Mouse (Mus musculus): ENCODE data around the gene Gm28372. TPM values are rescaled to one million over a fixed set of nuclear protein-coding genes. Genes with fewer than 3 reads are reported as not detected.
A peak's percentile ranks its signal among the peaks of the same experiment; 100 is the strongest.

Gm28372 gene
- total and polyA plus RNA-seq, 3 experiments = not detected

DNA sequence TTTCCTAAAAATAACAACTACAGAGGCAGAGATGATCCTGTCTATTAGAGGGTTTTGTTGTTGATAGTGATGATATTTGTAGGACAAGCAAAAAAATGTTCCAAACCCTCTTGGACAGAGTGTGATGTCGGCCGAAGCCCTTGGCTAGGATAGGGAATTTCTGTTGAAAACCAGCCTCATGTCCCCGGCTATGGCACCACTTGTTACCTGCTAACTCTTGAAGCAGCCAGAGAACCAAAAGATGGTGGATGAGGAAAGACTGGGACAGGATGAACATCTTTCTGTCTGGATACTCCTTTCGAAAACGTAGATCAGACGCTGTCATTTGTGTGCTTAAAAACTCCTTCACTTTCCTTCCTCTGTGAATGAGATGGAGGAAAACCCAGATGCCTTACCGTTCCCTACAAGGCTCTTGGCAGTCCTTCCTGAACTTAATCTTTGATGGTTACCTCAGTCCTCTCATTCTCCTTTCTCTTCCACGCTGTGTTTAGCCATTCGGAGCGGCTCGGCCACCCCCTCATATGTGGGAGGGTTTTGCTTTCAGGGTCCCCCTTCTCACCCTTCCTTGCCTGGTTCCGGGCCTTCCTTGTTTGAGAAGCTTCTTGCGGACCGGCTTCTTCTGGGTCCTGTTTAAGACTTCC, 46.2 kb downstream of the Gm28372 start:
- Histone ChIP-seq H3K27ac (peak overlapping the region; percentile 83), H3K9ac (ENCODE audit: low read depth, low read length) (peak overlapping the region; percentile 40), H3K4me1 (ENCODE audit: control insufficient read depth, insufficient read depth, low read length) (peaks cover 10% of the 10 kb centered on the region), H3K4me3 (peak overlapping the region; percentile 92), H3K27me3 (ENCODE audit: control insufficient read depth, insufficient read depth, low read length) (no peaks in the 10 kb centered on the region), H3K79me2 (replicated peaks; ENCODE audit: control insufficient read depth, insufficient read depth, low read length) (peaks cover 2% of the 10 kb centered on the region), H3K36me3 (ENCODE audit: control insufficient read depth, insufficient read depth, low read length) (peaks cover 7% of the 10 kb centered on the region)
- DNase-seq = no peak
- TF ChIP-seq EP300 (IDR thresholded peaks at IDR 0.05; ENCODE audit: insufficient read depth, low read depth, low read length) (no peak), CTCF (IDR thresholded peaks at IDR 0.05) (no peak), POLR2A (IDR thresholded peaks at IDR 0.05; ENCODE audit: insufficient read depth, low read depth, low read length) (no peak)
- 25% methylated on average over 14 of the region's 14 CpGs for WGBS
- intact Hi-C loops (cut with DNase I) = loop anchor here (2.0 to 5.0 kb wide), 3 partner anchors 30 to 111 kb away; partner anchors contain the start of gene Mrps26

DNA sequence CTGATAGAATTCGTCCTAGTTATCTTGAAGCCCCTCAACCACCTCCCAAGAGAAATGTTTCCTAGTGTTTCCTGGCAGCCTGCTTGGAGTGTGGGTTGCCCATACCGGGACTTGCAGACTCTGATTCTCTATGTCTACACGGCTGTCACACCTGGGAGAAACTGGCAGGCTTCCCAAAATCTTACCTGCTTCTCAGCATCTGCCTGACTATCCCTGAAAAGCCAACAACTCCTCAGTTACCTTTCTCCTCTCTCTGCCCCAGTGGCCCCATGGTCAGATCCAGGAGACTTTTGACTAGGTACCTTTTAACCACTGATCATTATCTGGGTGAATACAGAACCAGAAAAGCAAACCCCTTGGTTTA, 46.7 kb downstream of the Gm28372 start:
- Histone ChIP-seq H3K4me1 (ENCODE audit: control insufficient read depth, insufficient read depth, low read length) (peaks cover 10% of the 10 kb centered on the region), H3K4me3 (no peak overlapping the region; the same call in 1 of the 2 replicates), H3K27me3 (ENCODE audit: control insufficient read depth, insufficient read depth, low read length) (no peaks in the 10 kb centered on the region), H3K36me3 (ENCODE audit: control insufficient read depth, insufficient read depth, low read length) (peaks cover 7% of the 10 kb centered on the region), H3K79me2 (replicated peaks; ENCODE audit: control insufficient read depth, insufficient read depth, low read length) (peaks cover 2% of the 10 kb centered on the region), H3K9ac (ENCODE audit: low read depth, low read length) (no peak overlapping the region; the same call in 1 of the 2 replicates), H3K27ac (no peak overlapping the region)
- WGBS = 30% methylated on average over 3 of the region's 3 CpGs
- intact Hi-C loops (cut with DNase I) = loop anchor here (2.0 to 5.0 kb wide), 3 partner anchors 29 to 111 kb away; partner anchors contain the start of gene Mrps26
- no peak for DNase-seq
- TF ChIP-seq CTCF (IDR thresholded peaks at IDR 0.05) = no peak

DNA sequence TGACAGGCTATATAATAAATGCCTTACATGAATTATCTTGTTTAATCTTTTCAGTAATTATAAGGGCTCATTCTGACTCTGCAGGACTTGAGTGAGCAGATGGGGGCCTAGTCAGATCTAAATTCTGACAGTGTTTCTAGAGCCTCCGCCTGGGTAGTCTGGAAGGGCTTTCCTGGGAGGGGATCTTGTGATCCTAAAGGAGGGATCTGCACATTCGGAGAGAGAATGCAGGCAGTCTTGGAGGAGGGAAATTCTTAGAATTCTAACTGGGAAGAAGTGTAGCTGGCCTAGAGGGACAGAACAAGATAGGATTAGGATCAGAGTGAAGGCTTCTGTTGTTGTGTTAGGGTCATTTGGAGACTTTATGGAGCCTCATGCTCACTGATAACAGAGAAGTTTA, 47.2 kb downstream of the Gm28372 start:
- Histone ChIP-seq H3K27ac (no peak overlapping the region), H3K27me3 (ENCODE audit: control insufficient read depth, insufficient read depth, low read length) (no peaks in the 10 kb centered on the region), H3K4me3 (no peak overlapping the region), H3K36me3 (ENCODE audit: control insufficient read depth, insufficient read depth, low read length) (peaks cover 9% of the 10 kb centered on the region), H3K79me2 (replicated peaks; ENCODE audit: control insufficient read depth, insufficient read depth, low read length) (peaks cover 2% of the 10 kb centered on the region), H3K9ac (ENCODE audit: low read depth, low read length) (no peak overlapping the region), H3K4me1 (ENCODE audit: control insufficient read depth, insufficient read depth, low read length) (peaks cover 11% of the 10 kb centered on the region)
- intact Hi-C loops (cut with DNase I) = loop anchor here (5.0 kb wide), 2 partner anchors 65 to 110 kb away; partner anchors contain the start of gene Mrps26
- 49% methylated on average over 2 of the region's 2 CpGs for WGBS
- TF ChIP-seq EP300 (IDR thresholded peaks at IDR 0.05; ENCODE audit: insufficient read depth, low read depth, low read length) (no peak), POLR2A (IDR thresholded peaks at IDR 0.05; ENCODE audit: insufficient read depth, low read depth, low read length) (no peak), CTCF (IDR thresholded peaks at IDR 0.05) (no peak)
- DNase-seq = no peak

DNA sequence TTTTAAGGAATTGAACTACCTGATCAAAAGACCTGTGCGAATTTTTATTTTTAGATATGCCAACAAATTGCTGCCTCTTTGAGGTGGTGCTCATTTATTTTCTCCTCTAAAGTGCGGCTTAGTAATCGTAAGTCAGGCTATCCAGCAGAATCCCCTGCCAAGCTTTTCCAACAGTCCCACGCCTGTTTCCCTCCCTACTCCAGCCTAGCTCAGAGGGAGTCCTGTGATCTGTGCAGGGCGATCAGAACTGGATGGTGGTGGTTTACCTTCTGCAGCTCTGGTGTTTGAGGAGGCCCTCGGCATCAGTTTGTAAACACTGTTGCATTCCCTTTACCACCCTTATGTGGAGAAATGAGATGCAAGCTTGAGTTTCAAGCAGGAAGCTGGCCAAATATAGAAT, 48.4 kb downstream of the Gm28372 start:
- no peak overlapping the region for H3K4me3 ChIP-seq
- DNase-seq = peak in 1 of 2 experiments; percentile 29
- H3K36me3 ChIP-seq (ENCODE audit: control insufficient read depth, insufficient read depth, low read length) = peaks cover 9% of the 10 kb centered on the region
- H3K9ac ChIP-seq (ENCODE audit: low read depth, low read length) = peak overlapping the region; percentile 55; the same call in 1 of the 2 replicates
- TF ChIP-seq EP300 (IDR thresholded peaks at IDR 0.05; ENCODE audit: insufficient read depth, low read depth, low read length) (no peak), POLR2A (IDR thresholded peaks at IDR 0.05; ENCODE audit: insufficient read depth, low read depth, low read length) (no peak)
- peaks cover 2% of the 10 kb centered on the region for H3K79me2 ChIP-seq (replicated peaks; ENCODE audit: control insufficient read depth, insufficient read depth, low read length)
- H3K27ac ChIP-seq = peak overlapping the region; percentile 11; the same call in 1 of the 2 replicates
- peaks cover 14% of the 10 kb centered on the region for H3K4me1 ChIP-seq (ENCODE audit: control insufficient read depth, insufficient read depth, low read length)
- intact Hi-C loops (cut with DNase I) = loop anchor here (5.0 kb wide), 2 partner anchors 64 to 109 kb away; partner anchors contain the start of gene Mrps26
- H3K27me3 ChIP-seq (ENCODE audit: control insufficient read depth, insufficient read depth, low read length) = no peaks in the 10 kb centered on the region
- 23% methylated on average over 6 of the region's 6 CpGs for WGBS

DNA sequence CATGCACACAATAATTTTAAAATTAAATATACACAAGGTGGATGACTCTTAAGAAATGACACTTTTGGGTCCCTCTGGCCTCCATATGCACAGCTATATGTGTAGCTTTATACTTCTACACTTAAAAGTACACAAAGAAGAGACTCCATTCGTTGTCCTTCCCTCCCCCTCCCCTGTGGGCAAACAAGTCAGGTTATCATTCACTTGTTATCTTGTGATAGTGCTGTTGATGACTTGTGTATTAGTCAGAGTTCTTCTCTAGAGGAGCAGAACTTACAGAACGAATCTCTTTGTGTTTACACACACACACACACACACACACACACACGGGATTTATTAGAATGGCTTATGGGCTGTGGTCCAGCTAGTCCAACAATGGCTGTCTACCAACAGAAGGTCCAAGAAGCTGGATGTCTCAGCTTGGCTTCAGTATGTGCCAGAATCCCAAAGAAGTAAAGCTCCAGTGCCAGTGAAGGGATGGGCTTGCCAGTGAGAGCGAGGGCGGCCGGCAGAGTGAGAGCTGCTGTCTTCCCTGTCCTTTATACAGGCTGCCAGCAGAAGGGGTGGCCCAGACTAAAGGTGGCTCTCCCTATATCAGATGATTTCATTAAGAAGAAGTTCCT, 49.8 kb downstream of the Gm28372 start:
- intact Hi-C loops (cut with DNase I) = loop anchor here (5.0 kb wide), 2 partner anchors 62 to 107 kb away; partner anchors contain the start of gene Mrps26
- no peak overlapping the region for H3K4me3 ChIP-seq
- TF ChIP-seq POLR2A (IDR thresholded peaks at IDR 0.05; ENCODE audit: insufficient read depth, low read depth, low read length) (no peak), CTCF (IDR thresholded peaks at IDR 0.05) (no peak), EP300 (IDR thresholded peaks at IDR 0.05; ENCODE audit: insufficient read depth, low read depth, low read length) (no peak)
- H3K27me3 ChIP-seq (ENCODE audit: control insufficient read depth, insufficient read depth, low read length) = no peaks in the 10 kb centered on the region
- WGBS = 28% methylated on average over 6 of the region's 6 CpGs
- no peak overlapping the region for H3K27ac ChIP-seq
- peaks cover 12% of the 10 kb centered on the region for H3K4me1 ChIP-seq (ENCODE audit: control insufficient read depth, insufficient read depth, low read length)
- no peak for DNase-seq
- H3K36me3 ChIP-seq (ENCODE audit: control insufficient read depth, insufficient read depth, low read length) = peaks cover 9% of the 10 kb centered on the region
- H3K9ac ChIP-seq (ENCODE audit: low read depth, low read length) = no peak overlapping the region
- H3K79me2 ChIP-seq (replicated peaks; ENCODE audit: control insufficient read depth, insufficient read depth, low read length) = peaks cover 3% of the 10 kb centered on the region

Other genes starting within 250 kb of the Gm28372 start
- 100 to 1,000 TPM; 124 to 141 TPM for gene Snrpb, start 225.8 kb upstream of the Gm28372 start, total RNA-seq (2021)
- gene Snrpb, start 225.8 kb upstream of the Gm28372 start, polyA plus RNA-seq (2012; rRNA removed) = 110 and 135 TPM in 2 replicates
- gene Tmc2, start 210.0 kb upstream of the Gm28372 start, total RNA-seq (2021) = not detected
- gene Tmc2, start 210.0 kb upstream of the Gm28372 start, polyA plus RNA-seq (2012; rRNA removed) = not detected in 2 replicates
- gene Nop56, start 130.8 kb upstream of the Gm28372 start, total RNA-seq (2021) = 10 to 100 TPM; 28.7 to 29.7 TPM
- gene Nop56, start 130.8 kb upstream of the Gm28372 start, polyA plus RNA-seq (2012; rRNA removed) = 27.2 and 47.5 TPM in 2 replicates
- gene Idh3b, start 120.7 kb upstream of the Gm28372 start, total RNA-seq (2021) = 100 to 1,000 TPM; 709 to 817 TPM
- gene Idh3b, start 120.7 kb upstream of the Gm28372 start, polyA plus RNA-seq (2012; rRNA removed) = 893 and 1,229 TPM in 2 replicates
- under 1 TPM; 0.37 to 0.41 TPM for gene Ebf4, start 110.1 kb upstream of the Gm28372 start, total RNA-seq (2021)
- 0.85 and 1.0 TPM in 2 replicates for gene Ebf4, start 110.1 kb upstream of the Gm28372 start, polyA plus RNA-seq (2012; rRNA removed)
- 1 to 10 TPM; 1.9 to 3.3 TPM for gene Cpxm1, start 7.7 kb upstream of the Gm28372 start, total RNA-seq (2021)
- gene Cpxm1, start 7.7 kb upstream of the Gm28372 start, polyA plus RNA-seq (2012; rRNA removed) = 8.2 and 9.4 TPM in 2 replicates
- not detected for gene 1700020A23Rik, start within 50 bp of the Gm28372 start, total RNA-seq (2021)
- gene 1700020A23Rik, start within 50 bp of the Gm28372 start, polyA plus RNA-seq (2012; rRNA removed) = 0.26 TPM in 1 of 2 replicates, not detected in the other
- not detected for gene Tmem239, start 1.2 kb downstream of the Gm28372 start, total RNA-seq (2021)
- gene Tmem239, start 1.2 kb downstream of the Gm28372 start, polyA plus RNA-seq (2012; rRNA removed) = not detected in 2 replicates
- 10 to 100 TPM; 26.3 to 26.9 TPM for gene Vps16, start 19.1 kb downstream of the Gm28372 start, total RNA-seq (2021)
- 32.9 and 46.7 TPM in 2 replicates for gene Vps16, start 19.1 kb downstream of the Gm28372 start, polyA plus RNA-seq (2012; rRNA removed)
- 1 to 10 TPM; 5.5 TPM for gene Pced1a, start 19.5 kb downstream of the Gm28372 start, total RNA-seq (2021)
- 12.7 and 14.5 TPM in 2 replicates for gene Pced1a, start 19.5 kb downstream of the Gm28372 start, polyA plus RNA-seq (2012; rRNA removed)
- 10 to 100 TPM; 44.0 to 46.0 TPM for gene Ptpra, start 45.0 kb downstream of the Gm28372 start, total RNA-seq (2021)
- 27.8 and 37.0 TPM in 2 replicates for gene Ptpra, start 45.0 kb downstream of the Gm28372 start, polyA plus RNA-seq (2012; rRNA removed)
- 10 to 100 TPM; 57.6 to 72.9 TPM for gene Mrps26, start 158.5 kb downstream of the Gm28372 start, total RNA-seq (2021)
- 39.4 and 40.9 TPM in 2 replicates for gene Mrps26, start 158.5 kb downstream of the Gm28372 start, polyA plus RNA-seq (2012; rRNA removed)
- gene Oxt, start 170.9 kb downstream of the Gm28372 start, total RNA-seq (2021) = not detected
- not detected in 2 replicates for gene Oxt, start 170.9 kb downstream of the Gm28372 start, polyA plus RNA-seq (2012; rRNA removed)
- gene Avp, start 177.3 kb downstream of the Gm28372 start, total RNA-seq (2021) = 10 to 100 TPM in 1 of 2 experiments, 1 to 10 TPM in 1; 9.8 to 10.3 TPM
- not detected in 2 replicates for gene Avp, start 177.3 kb downstream of the Gm28372 start, polyA plus RNA-seq (2012; rRNA removed)
- 1 to 10 TPM; 7.5 to 9.0 TPM for gene Fastkd5, start 224.8 kb downstream of the Gm28372 start, total RNA-seq (2021)
- 2.2 and 5.1 TPM in 2 replicates for gene Fastkd5, start 224.8 kb downstream of the Gm28372 start, polyA plus RNA-seq (2012; rRNA removed)
- 1 to 10 TPM; 3.9 to 5.2 TPM for gene Ubox5, start 224.8 kb downstream of the Gm28372 start, total RNA-seq (2021)
- 5.0 and 5.6 TPM in 2 replicates for gene Ubox5, start 224.8 kb downstream of the Gm28372 start, polyA plus RNA-seq (2012; rRNA removed)
- gene Lzts3, start 237.6 kb downstream of the Gm28372 start, total RNA-seq (2021) = 1 to 10 TPM; 4.9 to 5.1 TPM
- gene Lzts3, start 237.6 kb downstream of the Gm28372 start, polyA plus RNA-seq (2012; rRNA removed) = 5.8 and 7.2 TPM in 2 replicates

All from heart, adult 2 months (tissue).